Mouse (Mus musculus) heart, postnatal 0 days (tissue): ENCODE measurements around the gene Fgfr2. TPM values are rescaled to one million over a fixed set of nuclear protein-coding genes. Genes with fewer than 3 reads are reported as not detected.

Source experiments
- ATAC-seq: fragments of 200-750 bp; cut with Nextera tagmentation; 2 replicates; pipeline ENCODE4 v1.8.0; 2017; ENCODE audit warnings: low read depth, moderate number of reproducible peaks, moderate library complexity; ENCODE audit not compliant: insufficient read depth
- DNase-seq: peaks from one replicate; pipeline ENCODE4 v3.0.0-alpha.2; 2016; ENCODE audit warnings: low spot score
- H3K27ac ChIP-seq: fragments of 300-500 bp; sonication (generic); 2 replicates; pipeline ENCODE4 v1.5.1; 2014; ENCODE audit warnings: low read depth, mild to moderate bottlenecking
- H3K27me3 ChIP-seq: fragments of 300-500 bp; sonication (generic); 2 replicates; pipeline ENCODE4 v1.6.1; 2014; ENCODE audit warnings: low read length, mixed read lengths; ENCODE audit not compliant: control insufficient read depth, insufficient read depth
- H3K36me3 ChIP-seq: fragments of 300-500 bp; sonication (generic); replicated peaks from 2 replicates; pipeline ENCODE4 v1.6.1; 2014; ENCODE audit warnings: low read length, mixed read lengths; ENCODE audit not compliant: control insufficient read depth, insufficient read depth
- H3K4me1 ChIP-seq: fragments of 300-500 bp; sonication (generic); 2 replicates; pipeline ENCODE4 v1.6.1; 2014; ENCODE audit warnings: antibody characterized with exemption; ENCODE audit not compliant: control insufficient read depth, insufficient read depth
- H3K4me2 ChIP-seq: fragments of 300-500 bp; sonication (generic); 2 replicates; pipeline ENCODE4 v1.6.1; 2014; ENCODE audit warnings: low read depth, mild to moderate bottlenecking, low read length, moderate library complexity
- H3K4me3 ChIP-seq: fragments of 300-500 bp; sonication (generic); 2 replicates; pipeline ENCODE4 v1.5.1; 2014; ENCODE audit warnings: low read depth, low read length
- H3K9ac ChIP-seq: fragments of 300-500 bp; sonication (generic); replicated peaks from 2 replicates; pipeline ENCODE4 v1.6.1; 2014; ENCODE audit warnings: low read depth, low read length, mixed read lengths
- H3K9me3 ChIP-seq: fragments of 300-500 bp; sonication (generic); replicated peaks from 2 replicates; pipeline ENCODE4 v1.6.1; 2016; ENCODE audit warnings: low read length; ENCODE audit not compliant: control insufficient read depth
- CTCF ChIP-seq: IDR thresholded peaks from 2 replicates; pipeline ENCODE4 v1.5.1; 2016; ENCODE audit warnings: antibody characterized with exemption, control low read depth, low read depth
- EP300 ChIP-seq: IDR thresholded peaks from 2 replicates; pipeline ENCODE4 v1.6.1; 2016; ENCODE audit warnings: antibody characterized with exemption, low read depth
- WGBS: fragments of 180-500 bp; shearing (Covaris S2); extraction: QIAGEN DNeasy Blood & Tissue Kit; methylation state at CpG from one replicate; pipeline ENCODE4 v1.1.7; 2014; 5-methylcytosine and 5-hydroxymethylcytosine counted together
- polyA plus RNA-seq: library from polyadenylated mRNA; unstranded; fragments of >200 nt; fragmentation: Nextera tagmentation; extraction: Ambion mirVana; gene quantifications from 2 replicates; pipeline ENCODE4 v1.2.1, GENCODE M21; 2015
- total RNA-seq: library from RNA; depleted of rRNA; stranded (reverse); fragments of >200 nt; gene quantifications from 2 replicates; pipeline ENCODE4 v1.2.3, GENCODE M21; 2014; ENCODE audit warnings: low replicate concordance

Fgfr2 gene
- total and polyA plus RNA-seq, 2 experiments from 2014 or later: 3.8 to 11.5 TPM

GRCm38 (mm10) chr7:131604946-131605345, 1518.2 kb downstream of the Fgfr2 start:
- no peak for ATAC-seq
- DNase-seq: no peak
- TF ChIP-seq EP300 (no peak), CTCF (no peak)
- 89% methylated on average over 10 of the region's 10 CpGs for WGBS
- Histone ChIP-seq H3K27me3 (no peaks in the 10 kb centered on the region), H3K4me3 (no peak overlapping the region), H3K9me3 (no peaks in the 10 kb centered on the region), H3K9ac (no peak overlapping the region), H3K36me3 (no peaks in the 10 kb centered on the region), H3K4me1 (peaks cover 4% of the 10 kb centered on the region; the same call in 1 of the 2 replicates), H3K27ac (no peak overlapping the region), H3K4me2 (no peak overlapping the region)

- Histone ChIP-seq H3K4me2 (no peak overlapping the region), H3K4me1 (no peaks in the 10 kb centered on the region), H3K4me3 (no peak overlapping the region), H3K9ac (no peak overlapping the region), H3K9me3 (no peaks in the 10 kb centered on the region), H3K27me3 (no peaks in the 10 kb centered on the region), H3K27ac (no peak overlapping the region), H3K36me3 (no peaks in the 10 kb centered on the region)
- no peak for TF ChIP-seq EP300
- TF ChIP-seq CTCF: no peak
- no peak for DNase-seq
- 31% methylated on average over 8 of the region's 11 CpGs for WGBS
- no peak for ATAC-seq
These were observed 1520.0 kb downstream of the Fgfr2 start for GRCm38 (mm10) chr7:131603186-131603585.

GRCm38 (mm10) chr7:131602106-131602505, 1521.0 kb downstream of the Fgfr2 start:
- Histone ChIP-seq H3K27ac (no peak overlapping the region), H3K4me1 (no peaks in the 10 kb centered on the region), H3K9ac (no peak overlapping the region), H3K27me3 (peaks cover 9% of the 10 kb centered on the region; the same call in 1 of the 2 replicates), H3K4me2 (no peak overlapping the region), H3K4me3 (no peak overlapping the region), H3K36me3 (no peaks in the 10 kb centered on the region), H3K9me3 (no peaks in the 10 kb centered on the region)
- 85% methylated on average over 7 of the region's 7 CpGs for WGBS
- no peak for TF ChIP-seq CTCF
- no peak for TF ChIP-seq EP300
- DNase-seq (no peak), ATAC-seq (no peak)

GRCm38 (mm10) chr7:131598483-131598824, 1524.7 kb downstream of the Fgfr2 start:
- DNase-seq: no peak
- WGBS: 6% methylated on average over 5 of the region's 5 CpGs

GRCm38 (mm10) chr7:131597779-131598482, 1525.2 kb downstream of the Fgfr2 start:
- no peak for TF ChIP-seq CTCF
- Histone ChIP-seq H3K9me3 (no peaks in the 10 kb centered on the region), H3K27ac (no peak overlapping the region), H3K4me2 (no peak overlapping the region), H3K4me1 (no peaks in the 10 kb centered on the region), H3K36me3 (no peaks in the 10 kb centered on the region), H3K9ac (no peak overlapping the region), H3K4me3 (no peak overlapping the region), H3K27me3 (peaks cover 9% of the 10 kb centered on the region; the same call in 1 of the 2 replicates)
- 22% methylated on average over 12 of the region's 12 CpGs for WGBS
- ATAC-seq (no peak), DNase-seq (no peak)

More at GRCm38 (mm10) chr7:131598483-131598824, 1524.7 kb downstream of the Fgfr2 start:
- Histone ChIP-seq H3K4me1 (no peaks in the 10 kb centered on the region), H3K9ac (no peak overlapping the region), H3K4me3 (no peak overlapping the region), H3K27ac (no peak overlapping the region), H3K9me3 (no peaks in the 10 kb centered on the region), H3K36me3 (no peaks in the 10 kb centered on the region), H3K4me2 (no peak overlapping the region), H3K27me3 (peaks cover 9% of the 10 kb centered on the region; the same call in 1 of the 2 replicates)
- no peak for ATAC-seq
- TF ChIP-seq CTCF (no peak; the same call in 1 of the 2 replicates), EP300 (no peak)

- Histone ChIP-seq H3K9me3 (no peaks in the 10 kb centered on the region), H3K36me3 (no peaks in the 10 kb centered on the region), H3K27ac (no peak overlapping the region), H3K4me2 (no peak overlapping the region), H3K9ac (no peak overlapping the region), H3K27me3 (no peaks in the 10 kb centered on the region), H3K4me3 (no peak overlapping the region), H3K4me1 (no peaks in the 10 kb centered on the region)
- DNase-seq (no peak), ATAC-seq (no peak)
- WGBS: 82% methylated on average over 5 of the region's 5 CpGs
- no peak for TF ChIP-seq EP300
- TF ChIP-seq CTCF: no peak
These were observed 1537.6 kb downstream of the Fgfr2 start for GRCm38 (mm10) chr7:131585551-131585950.
